Mouse (Mus musculus) megakaryocyte progenitor cell, adult 5-6 weeks (primary cell): ENCODE measurements around the gene Fgf10. TPM values are rescaled to one million over a fixed set of nuclear protein-coding genes. Genes with fewer than 3 reads are reported as not detected.
A peak's percentile ranks its signal among the peaks of the same experiment; 100 is the strongest.

Experiments used
- ATAC-seq: replicated peaks from 2 replicates; pipeline ENCODE4 v1.8.0; 2016; ENCODE audit warnings: mild to moderate bottlenecking, moderate TSS enrichment, inconsistent platforms; ENCODE audit not compliant: poor library complexity
- total RNA-seq, 2 experiments: library from RNA; stranded (forward) in 1 of 2; stranded (reverse) in 1 of 2; fragments of 157-497, 149-512 nt in 1 of 2; fragments of 200-1000 nt in 1 of 2; gene quantifications; 2 replicates each; pipeline versions ENCODE4 v1.2.3 to v1.2.4; 2015 to 2017

The Fgf10 gene
- total RNA-seq, 2 experiments from 2014 or later: not detected

- no peak for ATAC-seq
These were observed 46.7 kb downstream of the Fgf10 start for GRCm38 (mm10) chr13:118716265-118716664.

- no peak for ATAC-seq
These were observed 47.1 kb downstream of the Fgf10 start for GRCm38 (mm10) chr13:118716726-118717125.

GRCm38 (mm10) chr13:118718396-118718795 is 48.8 kb downstream of the Fgf10 start:
- ATAC-seq: no peak

- no peak for ATAC-seq
These were observed 52.1 kb downstream of the Fgf10 start for GRCm38 (mm10) chr13:118721668-118722067.

GRCm38 (mm10) chr13:118731850-118732552 is 62.4 kb downstream of the Fgf10 start:
- no peak for ATAC-seq

- no peak for ATAC-seq
These were observed 70.3 kb downstream of the Fgf10 start for GRCm38 (mm10) chr13:118739854-118740411.

GRCm38 (mm10) chr13:118742788-118743187 is 73.2 kb downstream of the Fgf10 start:
- no peak for ATAC-seq

GRCm38 (mm10) chr13:118744806-118745205 is 75.2 kb downstream of the Fgf10 start:
- ATAC-seq: no peak

- ATAC-seq: no peak
These were observed 76.8 kb downstream of the Fgf10 start for GRCm38 (mm10) chr13:118746427-118746826.

- ATAC-seq: no peak
These were observed 84.4 kb downstream of the Fgf10 start for GRCm38 (mm10) chr13:118754024-118754423.

- no peak for ATAC-seq
These were observed 89.4 kb downstream of the Fgf10 start for GRCm38 (mm10) chr13:118759021-118759420.

- 0 out of 2 replicates have a peak, but pooled peaks have one; percentile 46 for ATAC-seq
These were observed 93.4 kb downstream of the Fgf10 start for GRCm38 (mm10) chr13:118762982-118763381.

- ATAC-seq: no peak
These were observed 102.6 kb downstream of the Fgf10 start for GRCm38 (mm10) chr13:118772188-118772587.

GRCm38 (mm10) chr13:118775148-118775547 is 105.6 kb downstream of the Fgf10 start:
- ATAC-seq: peak; percentile 72

- no peak for ATAC-seq
These were observed 109.6 kb downstream of the Fgf10 start for GRCm38 (mm10) chr13:118779161-118779560.

GRCm38 (mm10) chr13:118791753-118792152 is 122.2 kb downstream of the Fgf10 start:
- ATAC-seq: no peak

GRCm38 (mm10) chr13:118792198-118792597 is 122.6 kb downstream of the Fgf10 start:
- no peak for ATAC-seq

- ATAC-seq: no peak
These were observed 130.6 kb downstream of the Fgf10 start for GRCm38 (mm10) chr13:118800176-118800575.

GRCm38 (mm10) chr13:118806662-118807061 is 137.1 kb downstream of the Fgf10 start:
- no peak for ATAC-seq

GRCm38 (mm10) chr13:118819785-118820184 is 150.2 kb downstream of the Fgf10 start:
- ATAC-seq: no peak

- ATAC-seq: no peak
These were observed 153.5 kb downstream of the Fgf10 start for GRCm38 (mm10) chr13:118823113-118823512.

GRCm38 (mm10) chr13:118825102-118825501 is 155.5 kb downstream of the Fgf10 start:
- ATAC-seq: no peak
